Mouse (Mus musculus) adrenal gland, postnatal 25 days (tissue): ENCODE results near the gene Arl6. TPM values are rescaled to one million over a fixed set of nuclear protein-coding genes. Genes with fewer than 3 reads are reported as not detected.

Source experiments
- DNase-seq: peaks from one replicate; pipeline ENCODE4 v3.0.0; 2021; ENCODE audit warnings: mixed read lengths
- long read RNA-seq: library from polyadenylated mRNA; stranded (forward); transcript quantifications from one replicate; pipeline ENCODE4 v2.0.0, GENCODE M21; 2021
- total RNA-seq: library from RNA; stranded (reverse); gene quantifications from 2 replicates; pipeline ENCODE4 v1.2.3, GENCODE M21; 2021

The Arl6 gene
- total RNA-seq = 5.8 and 7.9 TPM in 2 replicates
- long read RNA-seq, transcript Arl6-201 (8 exons, 1,696 nt) = major isoform, 10 of 10 reads
- long read RNA-seq, partial matches to known transcripts = 0 of 10 reads
- long read RNA-seq, other reads (novel, unspliced or antisense) = 0 of 10 reads

DNA sequence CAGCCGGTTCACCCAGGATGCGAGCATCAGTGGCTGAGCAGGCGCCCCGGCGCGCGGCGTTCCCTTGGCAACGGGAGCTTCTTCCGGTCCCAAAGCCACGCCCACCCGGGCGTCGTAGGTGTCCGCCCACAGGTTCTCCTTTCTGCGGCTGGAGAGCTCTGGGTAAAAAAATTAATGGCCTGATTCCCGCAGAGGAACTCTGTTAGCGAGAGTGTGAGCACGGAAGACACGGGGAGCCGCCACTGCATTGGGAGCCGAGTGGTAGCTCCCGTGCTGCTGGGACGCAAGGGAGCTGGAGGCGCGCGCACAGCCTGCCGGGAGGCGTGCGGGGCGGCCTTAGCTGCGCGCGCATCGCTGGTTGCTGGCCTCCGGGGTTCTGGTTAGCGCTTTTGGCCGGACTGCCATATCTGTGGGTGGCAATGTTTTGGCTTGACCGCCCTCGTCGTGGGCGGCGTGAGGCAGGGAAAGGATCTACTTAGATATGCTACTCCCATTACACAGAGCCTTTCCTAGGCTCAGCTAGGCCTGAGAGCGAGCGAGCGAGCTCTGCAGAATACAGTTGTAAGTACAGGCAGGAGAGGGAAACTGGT is at the start of gene Arl6:
Gene Arl6, minus strand, starts transcription at position 290 of the 590 bp plus-strand sequence.
- DNase-seq = peak; percentile 95

GRCm38 (mm10) chr16:59685135-59685534 is 45.9 kb upstream of the Arl6 start:
- no peak for DNase-seq

GRCm38 (mm10) chr16:59683434-59683833 is 44.2 kb upstream of the Arl6 start:
- DNase-seq = peak; percentile 60

- DNase-seq = no peak
Observed at GRCm38 (mm10) chr16:59682216-59682891, 43.2 kb upstream of the Arl6 start.

GRCm38 (mm10) chr16:59666938-59667337 is 27.7 kb upstream of the Arl6 start:
- no peak for DNase-seq

DNA sequence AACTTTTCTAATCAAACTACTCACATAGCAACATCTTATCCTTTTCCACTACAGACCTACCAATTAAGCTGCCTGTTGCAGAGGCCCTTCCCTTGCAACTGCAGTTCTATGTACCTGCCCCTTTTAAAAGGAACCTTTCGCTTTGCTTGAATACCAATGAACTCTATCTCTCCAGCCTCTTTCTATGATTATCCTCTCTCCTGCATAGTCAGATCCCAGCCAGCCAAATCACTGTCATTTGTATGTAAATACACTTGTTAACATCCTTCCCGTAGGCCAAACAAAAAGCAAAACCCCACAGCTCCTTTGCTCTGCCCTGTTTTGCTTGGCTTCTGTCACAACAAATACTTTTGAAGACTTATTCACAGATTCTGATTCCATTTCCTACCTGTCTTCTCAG is 4.6 kb upstream of the Arl6 start:
- DNase-seq = no peak

GRCm38 (mm10) chr16:59639985-59640384 is 794 bp upstream of the Arl6 start:
- DNase-seq = no peak

DNA sequence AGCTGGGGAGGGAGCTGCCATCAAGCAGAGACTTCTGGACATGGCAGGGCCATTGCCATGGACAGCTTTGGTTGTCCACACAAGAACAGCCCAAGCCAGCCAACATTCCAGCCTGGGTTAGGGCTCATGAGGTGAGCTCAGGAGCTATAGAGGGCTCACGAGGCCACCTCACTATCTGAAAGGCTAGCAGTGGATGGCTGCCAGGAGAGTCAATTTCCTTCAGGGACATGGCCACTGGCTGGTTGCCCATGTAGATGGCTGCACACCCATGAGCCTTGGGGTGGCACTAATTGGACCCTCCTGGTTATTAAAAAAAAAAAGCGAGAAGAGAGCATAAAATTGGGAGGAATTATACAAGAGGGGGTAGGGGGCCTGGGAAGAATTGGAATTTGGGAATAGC is 4.6 kb downstream of the Arl6 start:
- no peak for DNase-seq

GRCm38 (mm10) chr16:59621554-59621953 is 17.6 kb downstream of the Arl6 start:
- DNase-seq = no peak

GRCm38 (mm10) chr16:59617167-59617566 is 22.0 kb downstream of the Arl6 start:
- peak; percentile 44 for DNase-seq

DNA sequence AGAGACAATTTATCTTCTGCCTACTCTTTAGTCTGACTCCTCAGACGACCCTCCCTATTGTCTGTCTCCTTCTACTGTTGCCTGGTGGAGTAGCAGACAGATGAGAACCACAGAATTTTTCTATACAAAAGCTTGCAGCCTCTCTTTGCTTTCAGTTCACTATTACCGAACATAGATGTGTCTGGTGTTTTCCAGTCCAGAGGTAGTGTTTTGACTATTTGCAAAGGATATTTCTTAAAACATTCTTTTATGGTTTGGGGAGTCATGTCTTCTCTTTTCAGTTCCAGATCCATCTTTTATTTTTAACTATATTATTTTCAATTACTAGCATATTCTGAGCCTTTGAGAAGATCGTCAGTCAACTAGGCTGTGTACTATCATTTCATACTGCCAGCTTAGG is 23.5 kb downstream of the Arl6 start:
- DNase-seq = no peak

DNA sequence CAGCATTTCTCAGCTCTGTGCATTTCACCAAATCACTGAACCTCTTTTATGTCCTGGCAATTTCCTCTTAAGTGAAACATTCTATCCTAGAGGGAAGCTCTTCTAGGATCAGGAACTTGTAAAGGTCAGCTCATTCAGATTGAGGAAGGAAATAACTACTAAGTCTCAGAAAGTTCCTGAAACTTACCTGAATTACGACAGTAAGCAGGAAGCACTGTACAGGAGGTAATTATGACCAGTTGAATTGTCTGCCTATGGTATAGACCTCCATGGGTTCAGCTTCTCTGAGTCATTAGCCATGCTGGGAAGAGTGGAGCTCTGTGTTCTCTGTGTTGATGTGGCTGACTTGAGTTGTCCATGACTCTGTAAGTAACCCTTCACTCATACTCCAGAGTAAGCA is 28.4 kb downstream of the Arl6 start:
- no peak for DNase-seq

DNA sequence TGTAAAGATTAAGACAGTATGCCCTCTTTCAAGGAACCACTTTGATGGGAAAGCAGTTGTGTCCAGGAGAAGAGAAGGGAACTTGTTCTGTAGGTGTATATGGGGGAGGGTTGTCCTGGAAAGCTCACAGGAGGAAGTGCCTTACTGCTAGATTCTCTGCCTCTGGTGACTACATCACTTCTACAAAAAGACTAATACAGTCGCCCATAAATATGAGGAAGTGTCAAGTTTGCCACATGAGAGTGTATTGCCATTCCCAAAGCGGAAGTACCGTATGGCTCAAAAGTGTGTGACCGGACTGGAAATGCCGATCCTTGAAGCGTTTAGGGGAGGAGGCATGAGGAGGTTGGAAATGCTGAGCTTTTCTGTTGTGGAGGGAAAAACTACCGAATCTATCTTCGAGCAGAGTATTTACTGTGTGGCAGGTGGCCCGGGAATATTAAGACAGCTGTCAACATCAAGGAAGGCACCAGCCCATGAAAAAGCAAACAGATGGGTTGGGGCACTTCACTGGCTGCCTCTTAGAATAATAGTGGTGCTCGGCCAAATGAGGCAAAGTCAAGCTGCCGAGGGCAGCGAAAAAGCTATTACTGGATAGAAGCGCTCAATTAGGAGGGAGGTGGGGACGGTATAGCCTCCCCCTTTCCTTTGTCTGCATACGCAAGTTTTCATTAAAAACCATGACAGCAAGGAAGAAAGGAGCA is 35.0 kb downstream of the Arl6 start:
- no peak for DNase-seq

DNA sequence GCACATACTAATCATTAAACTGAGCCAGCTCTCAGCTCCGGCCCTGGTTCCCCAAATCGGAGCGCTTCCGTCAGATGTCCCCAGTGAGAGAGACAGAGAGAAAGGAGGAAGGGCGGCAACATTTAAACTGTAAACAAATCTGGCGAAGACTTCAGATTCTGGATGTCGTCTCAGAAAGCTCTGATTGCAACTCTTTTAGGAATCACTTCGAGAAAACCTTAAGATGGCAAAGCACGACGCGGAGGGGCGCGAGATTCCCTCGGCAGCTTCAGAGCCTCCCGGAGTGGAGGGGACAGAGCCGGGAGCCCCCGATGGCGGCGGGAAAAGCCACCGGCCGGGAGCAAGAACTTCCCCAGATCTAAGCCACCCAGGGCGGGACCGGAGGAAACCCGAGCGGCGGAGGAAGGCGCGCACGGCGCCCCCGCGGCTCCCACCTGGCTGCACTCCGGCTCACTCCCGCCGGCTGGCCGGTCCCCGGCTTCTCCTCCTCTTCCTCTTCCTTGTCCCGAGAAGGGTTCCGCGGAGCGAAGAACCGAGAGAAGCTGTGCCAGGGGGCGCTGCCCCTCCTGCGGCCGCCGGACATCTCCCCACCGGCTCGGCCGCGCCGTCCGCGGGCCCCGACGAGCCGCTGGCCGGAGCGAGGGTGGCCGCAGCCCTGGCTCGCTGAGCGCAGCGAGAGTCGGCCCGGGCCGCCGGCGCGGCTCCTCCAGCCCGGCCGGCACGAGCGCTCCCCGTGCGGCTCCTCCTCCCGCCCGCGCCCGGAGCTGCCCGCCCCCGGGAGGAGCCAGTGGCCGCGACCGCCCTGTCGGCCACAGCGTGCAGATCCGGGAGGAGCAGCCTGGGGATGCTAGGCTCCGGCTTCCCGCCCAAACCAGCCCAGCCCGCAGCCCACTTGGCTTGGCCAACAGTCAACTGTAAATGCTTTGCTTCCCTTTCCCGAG is 38.6 kb downstream of the Arl6 start, which contains the start of gene Crybg3:
Gene Crybg3, minus strand, starts transcription at position 669 of the 941 bp plus-strand sequence.
- peak; percentile 89 for DNase-seq

- no peak for DNase-seq
Observed at GRCm38 (mm10) chr16:59599411-59600265, 39.6 kb downstream of the Arl6 start.

- DNase-seq = no peak
Observed at GRCm38 (mm10) chr16:59598997-59599396, 40.2 kb downstream of the Arl6 start.

- no peak for DNase-seq
Observed at GRCm38 (mm10) chr16:59597256-59597655, 41.9 kb downstream of the Arl6 start.

- no peak for DNase-seq
Observed at GRCm38 (mm10) chr16:59594714-59595113, 44.5 kb downstream of the Arl6 start.

DNA sequence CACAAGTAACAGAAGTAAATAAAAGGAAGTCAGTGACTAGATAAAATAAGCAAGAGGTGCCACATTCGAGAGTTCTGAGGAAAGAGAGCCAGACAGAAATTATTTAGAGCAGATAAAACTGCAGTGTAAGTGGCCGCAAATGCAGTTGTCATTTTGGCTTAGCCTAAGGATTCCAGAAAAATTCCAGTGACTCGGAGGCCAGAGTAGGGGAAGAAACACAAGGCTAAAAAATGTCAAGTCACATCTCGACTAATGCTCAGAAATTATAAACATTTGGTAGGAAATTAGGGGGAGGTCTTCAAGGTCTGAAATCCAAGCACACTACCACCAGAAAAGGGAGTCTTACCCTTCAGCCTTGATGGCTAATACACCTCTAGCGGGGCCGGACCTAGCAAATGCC is 48.4 kb downstream of the Arl6 start:
- no peak for DNase-seq

DNA sequence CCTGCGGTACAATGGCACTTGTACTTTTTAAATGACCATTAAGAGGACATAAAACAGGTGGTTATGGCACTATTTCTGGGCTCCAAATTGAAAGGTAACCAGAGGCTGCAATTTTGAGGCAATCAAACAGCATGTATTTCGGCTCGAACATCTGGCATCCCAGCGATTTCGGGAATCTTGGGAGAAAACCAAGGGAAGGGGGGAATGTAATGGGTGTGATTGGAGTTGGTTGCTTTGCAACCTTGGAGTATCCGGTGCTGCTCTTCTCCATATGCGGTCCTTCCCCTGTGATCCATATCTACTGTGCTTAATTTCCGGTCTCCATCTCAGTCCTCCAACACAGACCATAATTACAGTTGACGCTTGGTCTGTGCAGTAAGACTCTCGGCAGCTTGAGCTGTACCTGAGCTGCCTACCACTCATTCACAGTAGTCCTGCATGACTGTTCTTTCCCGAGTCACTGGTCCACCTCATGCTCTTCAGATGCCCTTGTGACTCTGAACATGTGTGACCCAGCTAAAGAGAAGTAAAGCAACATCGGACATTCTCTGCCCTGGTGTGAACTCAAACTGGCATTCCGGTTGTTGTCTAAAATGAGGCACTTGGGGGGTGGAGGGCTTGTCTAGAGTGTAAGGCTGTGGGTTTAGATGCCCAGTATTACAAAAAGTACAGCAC is 50.7 kb downstream of the Arl6 start:
- DNase-seq = no peak
